Mouse (Mus musculus): ENCODE data around the gene Fcor. TPM values are rescaled to one million over a fixed set of nuclear protein-coding genes. Genes with fewer than 3 reads are reported as not detected.
A peak's percentile ranks its signal among the peaks of the same experiment; 100 is the strongest.

Fcor gene
- total RNA-seq, 2 experiments from 2014 or later, result 23.0 to 24.6 TPM

GRCm38 (mm10) chr8:3676131-3676992, 4.2 kb upstream of the Fcor start, which contains the start of gene Trappc5:
TSS of gene Trappc5 (plus strand) at chr8:3676299.
- DNase-seq (ENCODE audit: low spot score in 2 of 2), result peak; percentile 96 to 97

- no peak for DNase-seq (ENCODE audit: low spot score in 2 of 2)
Observed at GRCm38 (mm10) chr8:3674671-3675070, 2.5 kb upstream of the Fcor start.

GRCm38 (mm10) chr8:3670388-3670787, 1.8 kb downstream of the Fcor start:
- no peak for DNase-seq (ENCODE audit: low spot score in 2 of 2)

- DNase-seq (ENCODE audit: low spot score in 2 of 2), result no peak
Observed at GRCm38 (mm10) chr8:3665507-3665906, 6.7 kb downstream of the Fcor start, which contains the start of gene Mcemp1. TSS of gene Mcemp1 (plus strand) at chr8:3665754.

GRCm38 (mm10) chr8:3664405-3664804, 7.8 kb downstream of the Fcor start:
- DNase-seq (ENCODE audit: low spot score in 2 of 2), result no peak

GRCm38 (mm10) chr8:3660889-3661288, 11.3 kb downstream of the Fcor start:
- DNase-seq (ENCODE audit: low spot score in 2 of 2), result no peak

- DNase-seq (ENCODE audit: low spot score in 2 of 2), result peak in 1 of 2 experiments; percentile 21
Observed at GRCm38 (mm10) chr8:3656725-3657381, 15.3 kb downstream of the Fcor start.

- no peak for DNase-seq (ENCODE audit: low spot score in 2 of 2)
Observed at GRCm38 (mm10) chr8:3655526-3655925, 16.6 kb downstream of the Fcor start, which contains the start of gene Retn. TSS of gene Retn (plus strand) at chr8:3655770.

- DNase-seq (ENCODE audit: low spot score in 2 of 2), result no peak
Observed at GRCm38 (mm10) chr8:3654726-3655508, 17.2 kb downstream of the Fcor start.

GRCm38 (mm10) chr8:3652845-3653244, 19.3 kb downstream of the Fcor start:
- no peak for DNase-seq (ENCODE audit: low spot score in 2 of 2)

GRCm38 (mm10) chr8:3648990-3649389, 23.2 kb downstream of the Fcor start:
- DNase-seq (ENCODE audit: low spot score in 2 of 2), result no peak

GRCm38 (mm10) chr8:3648268-3648667, 23.9 kb downstream of the Fcor start:
- no peak for DNase-seq (ENCODE audit: low spot score in 2 of 2)

- no peak for DNase-seq (ENCODE audit: low spot score in 2 of 2)
Observed at GRCm38 (mm10) chr8:3647561-3647960, 24.6 kb downstream of the Fcor start.

GRCm38 (mm10) chr8:3646824-3647531, 25.2 kb downstream of the Fcor start:
- no peak for DNase-seq (ENCODE audit: low spot score in 2 of 2)

GRCm38 (mm10) chr8:3645804-3646203, 26.4 kb downstream of the Fcor start:
- DNase-seq (ENCODE audit: low spot score in 2 of 2), result peak; percentile 25 to 32

- DNase-seq (ENCODE audit: low spot score in 2 of 2), result no peak
Observed at GRCm38 (mm10) chr8:3631478-3631875, 40.7 kb downstream of the Fcor start.

GRCm38 (mm10) chr8:3630647-3631477, 41.3 kb downstream of the Fcor start, which contains the start of gene Stxbp2:
TSS of gene Stxbp2 (plus strand) at chr8:3630955.
- peak; percentile 53 to 68 for DNase-seq (ENCODE audit: low spot score in 2 of 2)

- no peak for DNase-seq (ENCODE audit: low spot score in 2 of 2)
Observed at GRCm38 (mm10) chr8:3628014-3628413, 44.1 kb downstream of the Fcor start.

GRCm38 (mm10) chr8:3626971-3627370, 45.2 kb downstream of the Fcor start:
- no peak for DNase-seq (ENCODE audit: low spot score in 2 of 2)

- no peak for DNase-seq (ENCODE audit: low spot score in 2 of 2)
Observed at GRCm38 (mm10) chr8:3625445-3625844, 46.7 kb downstream of the Fcor start, which contains the start of gene Pcp2. TSS of gene Pcp2 (minus strand) at chr8:3625545.
